Mouse (Mus musculus): ENCODE data around the gene Kcnmb4.

GRCm38 (mm10) chr10:116446040-116446439 is 27.6 kb downstream of the Kcnmb4 start:
- TF ChIP-seq CTCF (IDR thresholded peaks at IDR 0.05; ENCODE audit: borderline replicate concordance, insufficient read depth, low read length): no peak
- TF ChIP-seq POLR2A (IDR thresholded peaks at IDR 0.05; ENCODE audit: low read depth, low read length): no peak
